Mouse (Mus musculus) heart, embryonic 14.5 days (tissue): ENCODE data around the gene Hspb8. TPM values are rescaled to one million over a fixed set of nuclear protein-coding genes. Genes with fewer than 3 reads are reported as not detected.

Experiments
- ATAC-seq: fragments of 200-750 bp; cut with Nextera tagmentation; 2 replicates; pipeline ENCODE4 v1.8.0; 2017; ENCODE audit warnings: low read depth, moderate TSS enrichment; ENCODE audit not compliant: insufficient number of reproducible peaks, insufficient read depth, low FRiP score
- H3K27ac ChIP-seq, 2 experiments: fragments of 200-500 bp in 1 of 2; fragments of 300-500 bp in 1 of 2; sonication (generic) in 1 of 2; replicated peaks in 1 of 2; 2 replicates each; pipeline ENCODE4 v1.5.1; 2012 to 2014; ENCODE audit warnings: low read depth in 2 of 2, low read length in 2 of 2, control low read depth in 1 of 2, mild to moderate bottlenecking in 1 of 2, mixed read lengths in 1 of 2; ENCODE audit not compliant: control insufficient read depth in 1 of 2, insufficient read depth in 1 of 2
- H3K27me3 ChIP-seq: fragments of 300-500 bp; sonication (generic); 2 replicates; pipeline ENCODE4 v1.6.1; 2014; ENCODE audit warnings: mild to moderate bottlenecking, low read length, control low read depth; ENCODE audit not compliant: control insufficient read depth, insufficient read depth
- H3K36me3 ChIP-seq: fragments of 300-500 bp; sonication (generic); 2 replicates; pipeline ENCODE4 v1.6.1; 2014; ENCODE audit warnings: mild to moderate bottlenecking, control low read depth, low read length, mixed read lengths; ENCODE audit not compliant: control insufficient read depth, insufficient read depth
- H3K4me1 ChIP-seq, 2 experiments: fragments of 200-500 bp in 1 of 2; fragments of 300-500 bp in 1 of 2; sonication (generic) in 1 of 2; 2 replicates each; pipeline ENCODE4 v1.6.1; 2012 to 2014; ENCODE audit warnings: low read length in 2 of 2, control low read depth in 1 of 2, mixed read lengths in 1 of 2; ENCODE audit not compliant: control insufficient read depth in 2 of 2, insufficient read depth in 2 of 2
- H3K4me2 ChIP-seq: fragments of 300-500 bp; sonication (generic); 2 replicates; pipeline ENCODE4 v1.6.1; 2014; ENCODE audit warnings: mild to moderate bottlenecking, low read length
- H3K4me3 ChIP-seq, 2 experiments: fragments of 200-500 bp in 1 of 2; fragments of 300-500 bp in 1 of 2; sonication (generic) in 1 of 2; 2 replicates each; pipeline ENCODE4 v1.5.1; 2012 to 2014; ENCODE audit warnings: low read length in 2 of 2, mild to moderate bottlenecking in 2 of 2, control low read depth in 1 of 2, low read depth in 1 of 2, moderate library complexity in 1 of 2; ENCODE audit not compliant: control insufficient read depth in 1 of 2, insufficient read depth in 1 of 2
- H3K9ac ChIP-seq: fragments of 300-500 bp; sonication (generic); 2 replicates; pipeline ENCODE4 v1.6.1; 2014; ENCODE audit warnings: mild to moderate bottlenecking, low read length
- H3K9me3 ChIP-seq: fragments of 300-500 bp; sonication (generic); 2 replicates; pipeline ENCODE4 v1.6.1; 2016; ENCODE audit warnings: low read length, control low read depth; ENCODE audit not compliant: control insufficient read depth
- WGBS: fragments of 180-500 bp; shearing (Covaris S2); extraction: QIAGEN DNeasy Blood & Tissue Kit; methylation state at CpG from one replicate; pipeline ENCODE4 v1.1.7; 2014; 5-methylcytosine and 5-hydroxymethylcytosine counted together
- polyA plus RNA-seq: library from polyadenylated mRNA; unstranded; fragments of >200 nt; fragmentation: Nextera tagmentation; extraction: Ambion mirVana; gene quantifications from 2 replicates; pipeline ENCODE4 v1.2.1, GENCODE M21; 2014

Gene Hspb8
- polyA plus RNA-seq, 1 experiment from 2014 or later, result 31.7 TPM

DNA sequence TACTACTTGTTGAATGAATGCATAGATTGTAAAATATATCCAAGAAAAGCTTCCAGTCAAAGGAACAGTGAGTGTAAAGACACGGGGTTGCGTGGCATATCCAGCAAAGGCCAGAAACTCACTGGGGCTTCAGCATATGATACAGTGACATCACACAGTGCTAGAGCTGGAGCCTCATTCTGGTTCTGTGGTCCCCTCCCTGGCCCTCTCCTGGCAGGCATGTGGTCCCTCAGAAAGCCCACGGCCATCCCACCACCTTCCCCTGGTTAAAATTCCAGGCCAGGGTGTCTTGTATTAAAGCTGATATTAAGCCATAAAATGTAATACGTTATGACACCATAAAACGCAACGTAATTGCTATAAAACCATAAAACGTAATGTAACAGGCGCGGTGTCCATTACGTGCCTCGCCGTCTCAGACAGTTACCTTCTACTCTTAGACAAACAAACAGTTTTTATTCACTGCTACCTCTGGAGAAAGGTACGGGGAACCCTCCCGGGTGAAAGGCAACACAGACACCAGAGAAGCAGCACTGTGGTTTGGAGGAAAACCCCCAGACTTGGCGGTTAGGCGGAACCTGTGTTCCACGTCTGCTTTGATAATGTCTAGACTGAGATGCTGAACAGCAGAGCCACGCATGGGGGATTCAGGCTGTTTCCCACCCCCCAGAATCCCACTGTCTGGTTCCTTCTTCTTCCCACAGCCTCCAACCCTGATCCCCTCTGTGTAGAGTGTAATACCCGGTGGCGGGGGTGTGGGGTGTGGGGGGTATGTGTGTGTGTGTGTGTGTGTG is 55.6 kb downstream of the Hspb8 start:
- no peaks in the 10 kb centered on the region for H3K9me3 ChIP-seq
- WGBS, result 84% methylated on average over 20 of the region's 20 CpGs
- H3K36me3 ChIP-seq, result no peaks in the 10 kb centered on the region
- no peak for ATAC-seq
- no peak overlapping the region for H3K27ac ChIP-seq
- no peak overlapping the region for H3K4me3 ChIP-seq
- no peak overlapping the region for H3K4me2 ChIP-seq
- no peaks in the 10 kb centered on the region for H3K4me1 ChIP-seq
- no peak overlapping the region for H3K9ac ChIP-seq
- no peaks in the 10 kb centered on the region for H3K27me3 ChIP-seq

DNA sequence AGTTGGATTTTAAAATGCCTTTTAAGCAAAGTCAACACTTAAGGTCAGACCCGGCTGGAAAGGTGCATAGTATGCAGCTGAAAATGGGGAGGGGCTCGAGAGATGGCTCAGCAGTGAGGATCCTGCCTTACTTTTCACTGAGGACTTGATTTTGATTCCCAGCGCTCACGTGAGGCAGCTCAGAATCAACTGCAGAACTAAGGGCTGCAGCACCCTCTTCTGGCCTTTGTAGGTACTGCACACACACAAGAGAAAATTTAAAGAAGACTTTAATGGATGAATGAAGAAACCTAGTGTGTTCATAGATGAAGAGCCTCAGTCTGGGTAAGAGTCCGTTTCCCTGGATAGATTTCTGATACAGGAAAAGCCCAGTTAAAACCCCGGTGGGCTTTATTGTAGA is 61.3 kb downstream of the Hspb8 start:
- H3K36me3 ChIP-seq, result no peaks in the 10 kb centered on the region
- no peak overlapping the region for H3K27ac ChIP-seq
- H3K4me1 ChIP-seq, result no peaks in the 10 kb centered on the region
- no peak overlapping the region for H3K9ac ChIP-seq
- H3K9me3 ChIP-seq, result peaks cover 4% of the 10 kb centered on the region; the same call in 1 of the 2 replicates
- H3K4me2 ChIP-seq, result no peak overlapping the region
- no peak for ATAC-seq
- WGBS, result 74% methylated on average over 6 of the region's 6 CpGs
- no peak overlapping the region for H3K4me3 ChIP-seq
- H3K27me3 ChIP-seq, result no peaks in the 10 kb centered on the region

DNA sequence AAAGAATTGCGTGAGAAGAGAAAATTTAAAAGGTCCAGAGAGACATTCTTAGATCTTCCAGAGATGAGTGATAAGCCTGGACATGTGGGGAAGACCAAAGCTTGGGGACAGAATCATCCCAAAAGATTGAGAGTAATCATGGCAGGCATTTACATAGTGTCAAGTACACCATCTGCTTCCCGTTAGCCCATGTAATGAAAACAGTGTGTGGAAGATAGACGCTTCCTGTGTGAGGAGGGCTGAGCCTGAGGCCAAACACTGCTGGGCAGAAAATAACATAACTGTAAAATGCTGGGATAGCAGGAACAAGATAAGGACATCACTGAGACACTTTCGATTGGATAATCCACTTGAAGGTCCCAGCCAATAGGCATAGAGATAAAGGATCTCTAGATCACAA is 61.9 kb downstream of the Hspb8 start:
- Histone ChIP-seq H3K9me3 (peaks cover 4% of the 10 kb centered on the region; the same call in 1 of the 2 replicates), H3K27ac (no peak overlapping the region), H3K4me2 (no peak overlapping the region), H3K4me1 (no peaks in the 10 kb centered on the region), H3K27me3 (no peaks in the 10 kb centered on the region), H3K4me3 (no peak overlapping the region), H3K9ac (no peak overlapping the region), H3K36me3 (no peaks in the 10 kb centered on the region)
- 0 out of 2 replicates have a peak, but pooled peaks have one; percentile 54 for ATAC-seq
- 44% methylated on average over 4 of the region's 4 CpGs for WGBS

Other genes starting within 250 kb of the Hspb8 start
- 0.44 and 0.66 TPM in 2 replicates for gene Ccdc60, start 133.9 kb downstream of the Hspb8 start, polyA plus RNA-seq
- 0.73 and 0.88 TPM in 2 replicates for gene Srrm4, start 169.0 kb upstream of the Hspb8 start, polyA plus RNA-seq